Mouse (Mus musculus) cerebellum, postnatal 36 days (tissue): ENCODE results near the gene Ttc13.

Source experiments
- DNase-seq, 2 experiments: peaks; one replicate each; pipeline ENCODE4 v3.0.0; 2021 to 2022; ENCODE audit warnings: mixed read lengths in 2 of 2

Gene Ttc13

GRCm38 (mm10) chr8:124653568-124654475, 68.0 kb downstream of the Ttc13 start:
- no peak for DNase-seq

DNA sequence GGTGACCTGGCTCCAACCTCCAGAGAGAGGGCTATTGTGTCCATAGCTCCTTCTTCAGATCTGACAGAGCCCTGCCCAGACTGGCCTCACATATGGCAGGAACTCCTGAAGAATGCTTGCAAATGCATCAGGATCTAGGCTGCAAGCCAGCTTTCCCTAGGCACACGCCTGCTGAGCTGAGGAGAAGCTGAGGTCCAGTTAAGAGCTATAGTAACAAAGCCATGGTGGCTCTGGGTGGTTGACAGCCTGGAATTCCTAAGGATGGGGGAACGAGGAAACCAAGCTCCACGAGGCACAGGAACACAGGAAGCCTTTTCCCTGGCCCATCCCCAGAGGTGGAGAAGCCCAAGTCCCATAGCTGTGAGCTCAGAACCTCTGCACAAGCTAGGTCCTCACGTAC, 69.2 kb downstream of the Ttc13 start:
- DNase-seq = peak; percentile 56 to 64

- no peak for DNase-seq
Observed at GRCm38 (mm10) chr8:124651776-124652175, 70.0 kb downstream of the Ttc13 start.

DNA sequence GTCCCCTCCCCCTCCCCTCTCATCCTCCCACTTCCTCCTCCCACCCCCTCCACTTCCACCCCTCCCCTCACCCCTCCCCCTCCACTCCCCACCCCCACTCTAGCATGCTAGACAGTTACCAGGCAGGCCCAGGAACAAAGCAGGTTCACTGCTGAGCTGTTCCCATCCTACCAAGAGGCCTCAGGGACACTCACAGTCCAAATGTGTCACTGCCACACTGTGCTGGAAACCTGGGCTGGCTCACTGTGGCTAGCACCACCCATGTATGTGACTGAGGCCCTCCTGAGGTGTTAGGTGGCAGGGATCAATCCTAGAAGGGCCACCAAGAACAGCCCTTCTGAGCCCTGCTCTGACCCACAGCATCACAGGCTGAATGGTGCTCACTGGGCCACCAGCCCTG, 73.5 kb downstream of the Ttc13 start:
- DNase-seq = no peak

- DNase-seq = no peak
Observed at GRCm38 (mm10) chr8:124643540-124644339, 78.0 kb downstream of the Ttc13 start.

- DNase-seq = no peak
Observed at GRCm38 (mm10) chr8:124641599-124641998, 80.2 kb downstream of the Ttc13 start.

DNA sequence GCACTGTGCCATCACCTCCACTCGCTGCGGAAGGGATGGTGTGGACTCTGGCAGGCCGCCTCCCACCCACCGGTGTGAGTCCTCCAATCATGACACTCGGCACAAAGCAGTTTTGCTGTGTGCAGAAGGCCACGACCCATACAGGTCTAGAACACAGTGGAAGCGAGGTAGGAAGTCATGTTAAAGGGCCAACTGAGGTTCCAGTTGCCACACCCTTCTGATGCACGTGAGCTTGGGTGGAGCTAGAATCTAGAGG, 86.6 kb downstream of the Ttc13 start:
- DNase-seq = no peak

GRCm38 (mm10) chr8:124634411-124635246, 87.2 kb downstream of the Ttc13 start:
- no peak for DNase-seq

DNA sequence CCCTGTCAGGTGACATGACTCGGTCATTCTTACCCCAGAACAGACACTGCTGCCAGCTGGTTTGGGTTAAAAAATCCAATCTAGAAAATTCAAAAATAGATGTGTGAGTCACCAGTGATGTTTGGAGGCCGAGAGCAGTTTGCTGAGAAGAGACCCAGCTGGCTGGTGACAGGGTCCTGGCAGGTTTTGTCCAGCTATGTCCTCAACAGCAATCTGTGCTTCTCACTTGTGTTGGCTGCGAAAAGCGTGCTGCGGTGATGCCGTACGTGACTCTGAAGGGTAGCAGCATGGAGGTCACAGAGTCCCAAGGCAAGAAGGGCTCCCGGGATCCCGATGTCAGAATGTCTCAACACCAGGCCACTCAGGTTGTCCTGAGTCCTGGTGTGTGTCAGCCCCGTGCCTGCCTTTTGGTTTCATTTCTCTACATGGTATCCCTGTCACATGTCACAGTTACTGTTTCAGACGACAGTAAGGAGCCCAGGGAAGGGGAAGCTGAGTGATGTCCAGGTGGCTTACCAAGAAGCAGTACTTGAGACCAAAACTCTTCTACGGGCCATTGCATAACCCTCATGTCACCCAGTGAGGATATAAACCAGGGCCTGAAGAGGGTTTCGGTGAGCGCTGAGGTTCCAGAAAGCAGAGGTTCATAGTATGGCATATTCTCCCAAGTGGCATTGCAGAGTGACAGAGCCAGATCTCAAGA, 88.6 kb downstream of the Ttc13 start:
- DNase-seq = peak; percentile 36 to 54

GRCm38 (mm10) chr8:124631966-124632365, 89.8 kb downstream of the Ttc13 start:
- DNase-seq = no peak

- DNase-seq = no peak
Observed at GRCm38 (mm10) chr8:124630891-124631290, 90.9 kb downstream of the Ttc13 start.

DNA sequence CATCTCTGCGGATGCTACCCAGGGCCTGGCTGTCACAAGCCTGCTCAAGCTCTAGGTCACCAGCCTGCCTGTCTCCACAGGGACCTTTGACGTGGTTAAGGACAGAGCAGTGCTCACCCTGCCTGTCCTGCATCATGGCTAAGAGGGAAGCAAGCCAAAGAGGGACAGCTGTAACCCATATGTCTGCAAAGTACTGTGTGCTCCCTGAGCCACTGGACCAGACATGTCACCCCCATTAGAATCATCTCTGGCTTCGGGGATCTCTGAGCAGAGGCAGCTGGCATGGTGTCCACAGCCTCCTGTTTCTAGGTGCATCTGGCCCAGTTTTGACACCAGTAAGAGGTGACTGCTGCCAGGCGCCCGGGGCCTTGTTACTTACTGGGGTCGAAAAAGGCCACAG, 91.3 kb downstream of the Ttc13 start:
- DNase-seq = no peak

- no peak for DNase-seq
Observed at GRCm38 (mm10) chr8:124626251-124626650, 95.5 kb downstream of the Ttc13 start.
